Mouse (Mus musculus): Measurements from ENCODE around the gene Nfil3.

The Nfil3 gene

GRCm38 (mm10) chr13:52980951-52981421, at the start of gene Nfil3:
TSS of gene Nfil3 (minus strand) at chr13:52981073.
- peak; percentile 88 to 93 for DNase-seq

GRCm38 (mm10) chr13:53024285-53024684, 43.4 kb upstream of the Nfil3 start:
- no peak for DNase-seq

- peak in 1 of 2 experiments; percentile 14 for DNase-seq
These were observed 39.4 kb upstream of the Nfil3 start for GRCm38 (mm10) chr13:53020282-53020681.

- peak; percentile 44 to 50 for DNase-seq
These were observed 38.7 kb upstream of the Nfil3 start for GRCm38 (mm10) chr13:53019532-53019931.

- DNase-seq = no peak
These were observed 38.1 kb upstream of the Nfil3 start for GRCm38 (mm10) chr13:53018976-53019375.

GRCm38 (mm10) chr13:53017983-53018382, 37.1 kb upstream of the Nfil3 start:
- peak in 1 of 2 experiments; percentile 23 for DNase-seq

- no peak for DNase-seq
These were observed 36.2 kb upstream of the Nfil3 start for GRCm38 (mm10) chr13:53017117-53017516.

- peak in 1 of 2 experiments; percentile 18 for DNase-seq
These were observed 30.6 kb upstream of the Nfil3 start for GRCm38 (mm10) chr13:53011426-53011825.

- peak; percentile 80 to 86 for DNase-seq
These were observed 27.8 kb upstream of the Nfil3 start for GRCm38 (mm10) chr13:53008489-53009184.

GRCm38 (mm10) chr13:53007781-53008180, 26.9 kb upstream of the Nfil3 start:
- peak; percentile 61 to 77 for DNase-seq

GRCm38 (mm10) chr13:53003286-53003685, 22.4 kb upstream of the Nfil3 start:
- no peak for DNase-seq

GRCm38 (mm10) chr13:53001511-53001935, 20.6 kb upstream of the Nfil3 start:
- no peak for DNase-seq

- DNase-seq = no peak
These were observed 19.6 kb upstream of the Nfil3 start for GRCm38 (mm10) chr13:53000481-53000880.

GRCm38 (mm10) chr13:52998541-52998940, 17.7 kb upstream of the Nfil3 start:
- DNase-seq = no peak

- DNase-seq = peak in 1 of 2 experiments; percentile 44
These were observed 16.9 kb upstream of the Nfil3 start for GRCm38 (mm10) chr13:52997806-52998205.

GRCm38 (mm10) chr13:52996201-52996600, 15.3 kb upstream of the Nfil3 start:
- no peak for DNase-seq

- DNase-seq = no peak
These were observed 13.5 kb upstream of the Nfil3 start for GRCm38 (mm10) chr13:52994197-52994881.

- no peak for DNase-seq
These were observed 9.3 kb upstream of the Nfil3 start for GRCm38 (mm10) chr13:52990139-52990538.

- no peak for DNase-seq
These were observed 8.1 kb upstream of the Nfil3 start for GRCm38 (mm10) chr13:52989005-52989404.

- DNase-seq = no peak
These were observed 7.0 kb upstream of the Nfil3 start for GRCm38 (mm10) chr13:52987880-52988279.

GRCm38 (mm10) chr13:52986215-52986780, 5.4 kb upstream of the Nfil3 start:
- no peak for DNase-seq

GRCm38 (mm10) chr13:52985508-52986214, 4.8 kb upstream of the Nfil3 start:
- no peak for DNase-seq

- DNase-seq = peak; percentile 94 to 96
These were observed 1.8 kb upstream of the Nfil3 start for GRCm38 (mm10) chr13:52982703-52983102.
